Mouse (Mus musculus) embryonic facial prominence, embryonic 12.5 days (tissue): Measurements from ENCODE around the gene Gng5. TPM values are rescaled to one million over a fixed set of nuclear protein-coding genes. Genes with fewer than 3 reads are reported as not detected.

Source experiments
- ATAC-seq: fragments of 200-750 bp; cut with Nextera tagmentation; 2 replicates; pipeline ENCODE4 v1.8.0; 2017; ENCODE audit not compliant: insufficient number of reproducible peaks, insufficient read depth, low FRiP score, low TSS enrichment
- H3K27ac ChIP-seq: fragments of 300-500 bp; sonication (generic); 2 replicates; pipeline ENCODE4 v1.5.1; 2016; ENCODE audit warnings: mild to moderate bottlenecking
- H3K27me3 ChIP-seq: fragments of 300-500 bp; sonication (generic); 2 replicates; pipeline ENCODE4 v1.6.1; 2016; ENCODE audit warnings: mild to moderate bottlenecking, moderate library complexity
- H3K36me3 ChIP-seq: fragments of 300-500 bp; sonication (generic); 2 replicates; pipeline ENCODE4 v1.6.1; 2016; ENCODE audit warnings: mild to moderate bottlenecking
- H3K4me1 ChIP-seq: fragments of 300-500 bp; sonication (generic); 2 replicates; pipeline ENCODE4 v1.6.1; 2016
- H3K4me2 ChIP-seq: fragments of 300-500 bp; sonication (generic); replicated peaks from 2 replicates; pipeline ENCODE4 v1.6.1; 2016; ENCODE audit warnings: mild to moderate bottlenecking, moderate library complexity
- H3K4me3 ChIP-seq: fragments of 300-500 bp; sonication (generic); 2 replicates; pipeline ENCODE4 v1.5.1; 2016; ENCODE audit warnings: mild to moderate bottlenecking
- H3K9ac ChIP-seq: fragments of 300-500 bp; sonication (generic); 2 replicates; pipeline ENCODE4 v1.6.1; 2016; ENCODE audit warnings: mild to moderate bottlenecking, moderate library complexity
- H3K9me3 ChIP-seq: fragments of 300-500 bp; sonication (generic); 2 replicates; pipeline ENCODE4 v1.6.1; 2016; ENCODE audit warnings: mild to moderate bottlenecking, moderate library complexity
- WGBS: fragments of 180-500 bp; shearing (Covaris S2); methylation state at CpG from one replicate; pipeline ENCODE4 v1.1.7; 2016; 5-methylcytosine and 5-hydroxymethylcytosine counted together
- polyA plus RNA-seq: library from polyadenylated mRNA; unstranded; fragments of >200 nt; fragmentation: Nextera tagmentation; extraction: Ambion mirVana; gene quantifications from 2 replicates; pipeline ENCODE4 v1.2.1, GENCODE M21; 2016

Gene Gng5
- polyA plus RNA-seq, 1 experiment from 2014 or later = 960 TPM

GRCm38 (mm10) chr3:146500003-146500809 is 599 bp downstream of the Gng5 start:
- Histone ChIP-seq H3K27ac (peak overlapping the region; percentile 94), H3K9me3 (no peaks in the 10 kb centered on the region), H3K4me1 (peaks cover 17% of the 10 kb centered on the region), H3K4me2 (peak overlapping the region; percentile 91), H3K36me3 (peaks cover 8% of the 10 kb centered on the region), H3K9ac (peak overlapping the region; percentile 87), H3K27me3 (no peaks in the 10 kb centered on the region), H3K4me3 (peak overlapping the region; percentile 85)
- no peak; the same call in 1 of the 2 replicates for ATAC-seq
- WGBS = under 1% methylated on average over 57 of the region's 57 CpGs

- Histone ChIP-seq H3K9me3 (no peaks in the 10 kb centered on the region), H3K27me3 (no peaks in the 10 kb centered on the region), H3K27ac (peak overlapping the region; percentile 94; the same call in 1 of the 2 replicates), H3K4me1 (peaks cover 17% of the 10 kb centered on the region), H3K9ac (peak overlapping the region; percentile 87), H3K36me3 (peaks cover 13% of the 10 kb centered on the region), H3K4me3 (peak overlapping the region; percentile 85), H3K4me2 (peak overlapping the region; percentile 91)
- 7% methylated on average over 5 of the region's 5 CpGs for WGBS
- no peak for ATAC-seq
Observed at GRCm38 (mm10) chr3:146500810-146501201, 1.2 kb downstream of the Gng5 start.

- Histone ChIP-seq H3K36me3 (peaks cover 19% of the 10 kb centered on the region), H3K9ac (peak overlapping the region; percentile 87), H3K27ac (no peak overlapping the region), H3K9me3 (no peaks in the 10 kb centered on the region), H3K4me1 (peaks cover 17% of the 10 kb centered on the region), H3K27me3 (no peaks in the 10 kb centered on the region), H3K4me2 (peak overlapping the region; percentile 91), H3K4me3 (peak overlapping the region; percentile 85)
- WGBS = 51% methylated on average over 5 of the region's 5 CpGs
- no peak for ATAC-seq
Observed at GRCm38 (mm10) chr3:146501601-146502123, 2.1 kb downstream of the Gng5 start.

- no peak for ATAC-seq
- Histone ChIP-seq H3K9ac (no peak overlapping the region), H3K27ac (no peak overlapping the region), H3K27me3 (no peaks in the 10 kb centered on the region), H3K4me1 (peaks cover 6% of the 10 kb centered on the region), H3K4me3 (no peak overlapping the region), H3K36me3 (peaks cover 45% of the 10 kb centered on the region), H3K9me3 (no peaks in the 10 kb centered on the region), H3K4me2 (no peak overlapping the region)
- WGBS = 95% methylated on average over 7 of the region's 7 CpGs
Observed at GRCm38 (mm10) chr3:146506711-146507110, 7.1 kb downstream of the Gng5 start.

GRCm38 (mm10) chr3:146520226-146520797 is 20.7 kb downstream of the Gng5 start:
- peaks cover 20% of the 10 kb centered on the region for H3K36me3 ChIP-seq
- peak overlapping the region; percentile 75 for H3K9ac ChIP-seq
- H3K4me1 ChIP-seq = no peaks in the 10 kb centered on the region; the same call in 1 of the 2 replicates
- peak overlapping the region; percentile 60 for H3K4me2 ChIP-seq
- ATAC-seq = no peak
- WGBS = 32% methylated on average over 5 of the region's 5 CpGs
- H3K9me3 ChIP-seq = no peaks in the 10 kb centered on the region
- peak overlapping the region; percentile 97 for H3K27ac ChIP-seq
- H3K4me3 ChIP-seq = peak overlapping the region; percentile 68
- no peaks in the 10 kb centered on the region for H3K27me3 ChIP-seq

GRCm38 (mm10) chr3:146520798-146521651 is 21.4 kb downstream of the Gng5 start, which contains the start of gene Rpf1:
Gene Rpf1, minus strand, starts transcription at chr3:146521429.
- Histone ChIP-seq H3K27me3 (no peaks in the 10 kb centered on the region), H3K4me3 (peak within 1 kb of the TSS; percentile 68), H3K9ac (peak within 1 kb of the TSS; percentile 75), H3K36me3 (peaks cover 16% of the 10 kb centered on the region), H3K9me3 (no peaks in the 10 kb centered on the region), H3K4me1 (no peaks in the 10 kb centered on the region; the same call in 1 of the 2 replicates), H3K27ac (peak within 1 kb of the TSS; percentile 97), H3K4me2 (peak within 1 kb of the TSS; percentile 60)
- peak; percentile 91 for ATAC-seq
- 1% methylated on average over 75 of the region's 82 CpGs for WGBS

- Histone ChIP-seq H3K9me3 (no peaks in the 10 kb centered on the region), H3K4me2 (peak overlapping the region; percentile 60), H3K27me3 (no peaks in the 10 kb centered on the region), H3K4me3 (peak overlapping the region; percentile 68), H3K36me3 (peaks cover 16% of the 10 kb centered on the region), H3K4me1 (no peaks in the 10 kb centered on the region; the same call in 1 of the 2 replicates), H3K27ac (peak overlapping the region; percentile 97), H3K9ac (peak overlapping the region; percentile 75)
- WGBS = 18% methylated on average over 8 of the region's 8 CpGs
- no peak for ATAC-seq
Observed at GRCm38 (mm10) chr3:146521652-146522020, 22.0 kb downstream of the Gng5 start.

- H3K9me3 ChIP-seq = no peaks in the 10 kb centered on the region
- no peaks in the 10 kb centered on the region for H3K36me3 ChIP-seq
- H3K4me2 ChIP-seq = no peak overlapping the region
- 37% methylated on average over 2 of the region's 2 CpGs for WGBS
- H3K9ac ChIP-seq = no peak overlapping the region
- no peaks in the 10 kb centered on the region for H3K27me3 ChIP-seq
- no peak for ATAC-seq
- no peaks in the 10 kb centered on the region for H3K4me1 ChIP-seq
- no peak overlapping the region for H3K27ac ChIP-seq
- H3K4me3 ChIP-seq = no peak overlapping the region
Observed at GRCm38 (mm10) chr3:146528335-146528734, 28.7 kb downstream of the Gng5 start.

- no peaks in the 10 kb centered on the region for H3K36me3 ChIP-seq
- no peak overlapping the region for H3K4me2 ChIP-seq
- H3K27me3 ChIP-seq = no peaks in the 10 kb centered on the region
- H3K4me1 ChIP-seq = no peaks in the 10 kb centered on the region
- 63% methylated on average over 6 of the region's 6 CpGs for WGBS
- H3K9ac ChIP-seq = no peak overlapping the region
- no peaks in the 10 kb centered on the region for H3K9me3 ChIP-seq
- no peak overlapping the region for H3K4me3 ChIP-seq
- no peak for ATAC-seq
- no peak overlapping the region for H3K27ac ChIP-seq
Observed at GRCm38 (mm10) chr3:146534986-146535385, 35.4 kb downstream of the Gng5 start.

- 87% methylated on average over 4 of the region's 4 CpGs for WGBS
- Histone ChIP-seq H3K4me1 (no peaks in the 10 kb centered on the region), H3K4me2 (no peak overlapping the region), H3K4me3 (no peak overlapping the region), H3K36me3 (no peaks in the 10 kb centered on the region), H3K9ac (no peak overlapping the region), H3K9me3 (no peaks in the 10 kb centered on the region), H3K27ac (no peak overlapping the region), H3K27me3 (no peaks in the 10 kb centered on the region)
- ATAC-seq = no peak
Observed at GRCm38 (mm10) chr3:146540521-146541273, 41.1 kb downstream of the Gng5 start.

- Histone ChIP-seq H3K9ac (no peak overlapping the region), H3K4me1 (no peaks in the 10 kb centered on the region), H3K9me3 (no peaks in the 10 kb centered on the region), H3K4me2 (no peak overlapping the region), H3K27ac (no peak overlapping the region), H3K27me3 (no peaks in the 10 kb centered on the region), H3K36me3 (no peaks in the 10 kb centered on the region), H3K4me3 (no peak overlapping the region)
- WGBS = 18% methylated on average over 1 of the region's 1 CpGs
- no peak for ATAC-seq
Observed at GRCm38 (mm10) chr3:146543632-146544031, 44.0 kb downstream of the Gng5 start.
